Mouse (Mus musculus): ENCODE data around the gene Golgb1.

Gene Golgb1

GRCm38 (mm10) chr16:36946459-36947159 is 71.7 kb downstream of the Golgb1 start:
- DNase-seq: no peak

GRCm38 (mm10) chr16:36947646-36948197 is 72.8 kb downstream of the Golgb1 start:
- no peak for DNase-seq

- DNase-seq: no peak
These were observed 74.8 kb downstream of the Golgb1 start for GRCm38 (mm10) chr16:36949614-36950336.

GRCm38 (mm10) chr16:36951029-36951428 is 76.1 kb downstream of the Golgb1 start:
- DNase-seq: no peak

- no peak for DNase-seq
These were observed 80.2 kb downstream of the Golgb1 start for GRCm38 (mm10) chr16:36955106-36955505.

GRCm38 (mm10) chr16:36963415-36963814 is 88.5 kb downstream of the Golgb1 start:
- no peak for DNase-seq

- DNase-seq: no peak
These were observed 104.2 kb downstream of the Golgb1 start for GRCm38 (mm10) chr16:36979127-36979526.
